Comparison of ENCODE assay signal across 10 mouse cellular contexts in the genomic region with DNA sequence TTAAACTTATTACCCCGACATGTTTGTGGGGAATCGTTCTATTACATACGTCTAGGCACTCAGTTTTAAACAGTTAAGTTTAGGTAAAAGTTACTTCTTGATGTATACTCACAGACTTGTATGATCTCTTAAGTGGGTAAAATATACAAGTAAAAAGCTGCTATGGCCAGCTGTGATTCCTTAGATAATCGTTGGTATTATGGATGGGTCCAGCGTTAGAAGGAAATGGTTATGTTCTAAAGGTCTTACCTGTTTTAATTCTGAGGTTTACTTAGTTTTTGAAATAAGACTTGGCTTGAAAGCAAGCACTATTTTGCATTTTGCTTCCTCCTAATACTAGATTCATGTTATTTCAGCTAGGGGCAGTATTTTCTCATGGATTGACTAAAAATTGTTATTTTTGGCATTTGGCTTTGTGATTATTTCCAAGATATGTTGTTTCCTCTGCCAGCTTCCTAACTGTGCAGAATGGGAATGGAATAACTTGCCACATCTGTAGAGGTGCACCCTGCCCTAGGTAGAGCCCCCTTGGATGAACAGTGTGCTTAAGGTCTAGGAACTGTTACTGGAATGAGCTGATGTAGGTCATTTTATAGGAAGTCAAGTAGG.
DNase-seq lines count a peak whose midpoint lies in the region; ATAC-seq and TF ChIP-seq lines count a peak whose summit lies in the region.
"Had no signal": no experiment of that assay in that cellular context is flagged by ENCODE, and none has a peak within 500 bp of the region (broad histone marks: within the 10 kb centered on the region; RNA-seq: fewer than 3 reads in every experiment).

No protein-coding gene starts in this region.

- H3K36me3 ChIP-seq in lung, postnatal 0 days (ENCODE audit: insufficient read depth, low read length), result no peaks in the 10 kb centered on the region
- no peaks in the 10 kb centered on the region for H3K36me3 ChIP-seq in hindbrain, embryonic 12.5 days
- H3K36me3 ChIP-seq in neural tube, embryonic 14.5 days (ENCODE audit: control insufficient read depth, insufficient read depth, low read length), result no peaks in the 10 kb centered on the region

- H3K4me1 ChIP-seq in lung, postnatal 0 days (ENCODE audit: insufficient read depth, low read depth, low read length), result peaks cover 3% of the 10 kb centered on the region; the same call in 1 of the 2 replicates
- peaks cover 33% of the 10 kb centered on the region for H3K4me1 ChIP-seq in hindbrain, embryonic 12.5 days
- H3K4me1 ChIP-seq in neural tube, embryonic 14.5 days (ENCODE audit: control insufficient read depth, insufficient read depth, low read length), result peaks cover 20% of the 10 kb centered on the region; the same call in 1 of the 2 replicates

- peak overlapping the region; percentile 63 for H3K27ac ChIP-seq in gastrocnemius, adult 2 months
- H3K27ac ChIP-seq in lung, postnatal 0 days (ENCODE audit: low read length), result no peak overlapping the region
- H3K27ac ChIP-seq in hindbrain, embryonic 12.5 days, result no peak overlapping the region
- H3K27ac ChIP-seq in neural tube, embryonic 14.5 days (ENCODE audit: low read depth, low read length), result no peak overlapping the region

- ATAC-seq in lung, postnatal 0 days, result no peak
- ATAC-seq in hindbrain, embryonic 12.5 days (ENCODE audit: low FRiP score), result no peak
- no peak for ATAC-seq in neural tube, embryonic 14.5 days (ENCODE audit: low read depth)
- ATAC-seq in monocyte, adult 5-6 weeks (replicated peaks; ENCODE audit: insufficient number of reproducible peaks, low FRiP score, low TSS enrichment, poor library complexity, severe bottlenecking), result no peak

- TF ChIP-seq CTCF in gastrocnemius, adult 2 months (IDR thresholded peaks at IDR 0.05), result peak; percentile 18; the same call in 1 of the 2 replicates
- peak; percentile 21; the same call in 1 of the 2 replicates for TF ChIP-seq CTCF in lung, postnatal 0 days (IDR thresholded peaks at IDR 0.05)

- H3K4me3 ChIP-seq in gastrocnemius, adult 2 months, result peak overlapping the region; percentile 84
- no peak overlapping the region for H3K4me3 ChIP-seq in lung, postnatal 0 days (ENCODE audit: low read depth, low read length)
- 0 out of 2 replicates have a peak overlapping the region, but pooled peaks have one; percentile 10 for H3K4me3 ChIP-seq in hindbrain, embryonic 12.5 days
- H3K4me3 ChIP-seq in neural tube, embryonic 14.5 days (ENCODE audit: low read depth, low read length), result no peak overlapping the region

- no peak overlapping the region for H3K4me2 ChIP-seq in lung, postnatal 0 days (replicated peaks; ENCODE audit: low read depth, low read length)
- peak overlapping the region; percentile 80 for H3K4me2 ChIP-seq in hindbrain, embryonic 12.5 days (replicated peaks)
- H3K4me2 ChIP-seq in neural tube, embryonic 14.5 days (ENCODE audit: low read depth, low read length), result peak overlapping the region; percentile 31; the same call in 1 of the 2 replicates

- intact Hi-C loops in gastrocnemius, adult 2 months (cut with DNase I), result loop anchor here (5.0 kb wide), 2 partner anchors 211 to 326 kb away; a partner anchor contains a TSS

- no peaks in the 10 kb centered on the region for H3K9me3 ChIP-seq in lung, postnatal 0 days (ENCODE audit: low read length)
- H3K9me3 ChIP-seq in hindbrain, embryonic 12.5 days (replicated peaks), result no peaks in the 10 kb centered on the region
- H3K9me3 ChIP-seq in neural tube, embryonic 14.5 days (ENCODE audit: control insufficient read depth, low read length), result no peaks in the 10 kb centered on the region

- no peak for TF ChIP-seq EP300 in lung, postnatal 0 days (IDR thresholded peaks at IDR 0.05)

- WGBS in lung, postnatal 0 days, result 73% methylated on average over 5 of the region's 5 CpGs
- WGBS in hindbrain, embryonic 12.5 days, result 87% methylated on average over 5 of the region's 5 CpGs
- WGBS in neural tube, embryonic 14.5 days, result 86% methylated on average over 5 of the region's 5 CpGs

- DNase-seq in gastrocnemius, adult 2 months, result no peak
- DNase-seq in gastrocnemius, postnatal 25 days, result no peak
- no peak for DNase-seq in lung, postnatal 0 days (ENCODE audit: low spot score)
- DNase-seq in lung, postnatal 25 days (ENCODE audit: low spot score), result no peak
- no peak for DNase-seq in adrenal gland, postnatal 36 days
- DNase-seq: kidney, postnatal 4 days; left cerebral cortex, postnatal 4 days had no signal

- no peak overlapping the region for H3K9ac ChIP-seq in lung, postnatal 0 days (replicated peaks; ENCODE audit: low read depth)
- H3K9ac ChIP-seq in hindbrain, embryonic 12.5 days, result no peak overlapping the region
- no peak overlapping the region for H3K9ac ChIP-seq in neural tube, embryonic 14.5 days (replicated peaks; ENCODE audit: low read depth, low read length)

- H3K27me3 ChIP-seq in lung, postnatal 0 days (replicated peaks; ENCODE audit: insufficient read depth, low read length), result no peaks in the 10 kb centered on the region
- no peaks in the 10 kb centered on the region for H3K27me3 ChIP-seq in hindbrain, embryonic 12.5 days
- no peaks in the 10 kb centered on the region for H3K27me3 ChIP-seq in neural tube, embryonic 14.5 days (ENCODE audit: control insufficient read depth, insufficient read depth, low read length)

Comparison
In these comparisons a context has a peak if more than half of its experiments do, and no peak if none do; other contexts are left out.
1. H3K4me3 ChIP-seq: peak in gastrocnemius, adult 2 months (single experiment) and hindbrain, embryonic 12.5 days (single experiment); none in lung, postnatal 0 days (single experiment) and neural tube, embryonic 14.5 days (single experiment).